Mouse (Mus musculus): ENCODE measurements around the gene Mcoln1.

DNA sequence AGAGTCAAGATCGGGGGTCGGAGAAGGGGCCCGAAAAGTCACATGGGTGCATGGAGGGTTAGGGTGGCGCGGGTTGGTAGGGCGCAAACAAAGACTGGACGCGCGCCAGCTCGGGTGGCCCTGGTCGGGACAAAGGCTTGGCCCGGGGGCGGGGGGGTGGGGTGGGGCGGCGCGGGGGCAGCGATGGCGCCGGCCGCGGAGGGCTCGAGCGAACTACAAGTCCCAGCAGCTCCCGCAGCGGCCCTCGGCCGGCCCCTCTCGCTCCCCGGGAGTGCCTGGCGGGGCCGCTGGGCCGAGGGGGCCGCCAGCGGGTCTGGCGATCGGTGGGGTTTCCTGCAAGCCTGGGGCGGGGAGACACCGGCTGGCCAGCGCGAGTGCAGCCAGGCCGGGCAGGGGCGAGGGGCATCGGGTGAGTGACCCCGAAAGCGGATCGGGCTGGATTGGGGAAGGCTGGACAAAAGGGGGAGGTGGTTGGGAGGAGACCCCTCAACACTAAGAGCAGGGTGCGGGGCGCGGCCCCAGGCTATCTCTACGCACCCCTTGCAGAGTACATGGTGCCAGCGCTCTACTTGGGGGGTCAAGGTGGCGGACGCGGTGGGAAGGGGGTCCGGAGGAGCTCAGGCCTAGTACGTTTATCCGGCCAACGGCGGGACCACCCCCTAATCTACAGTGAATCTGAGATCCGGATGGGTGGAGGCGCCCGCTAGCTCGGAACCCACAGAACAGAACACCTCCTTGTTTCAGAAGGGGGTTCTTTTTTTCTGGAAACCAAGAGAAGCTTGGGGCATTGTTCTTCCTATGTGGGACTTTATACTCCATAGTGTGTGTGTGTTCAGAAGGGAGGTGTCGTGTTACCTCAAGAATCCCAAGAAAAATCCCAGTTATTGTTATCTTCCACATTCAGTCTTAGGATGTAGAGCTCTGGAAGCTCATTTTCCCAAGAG, 7.1 kb upstream of the Mcoln1 start, which contains the start of gene Zfp358:
- TF ChIP-seq ZC3H11A (IDR thresholded peaks at IDR 0.05; ENCODE audit: borderline replicate concordance, low read depth, low read length) = no peak
- no peak for TF ChIP-seq MAFK (IDR thresholded peaks at IDR 0.05; ENCODE audit: insufficient read depth, low read depth, low read length)
- peak; percentile 87 for TF ChIP-seq HCFC1 (IDR thresholded peaks at IDR 0.05; ENCODE audit: borderline replicate concordance, insufficient read depth, low read length)
- TF ChIP-seq ZNF384 (IDR thresholded peaks at IDR 0.05; ENCODE audit: low read depth, low read length) = no peak
